Mouse (Mus musculus) testis, adult 2 months (tissue): ENCODE measurements at regions not wholly inside any gene's neighbourhood (a gene's known extent, or its start where the extent isn't known, plus 50 kb on each side); places are given as distances from the start of the nearest gene placed in this dataset.

ENCODE experiments used
- CTCF ChIP-seq: fragments of 200-500 bp; IDR thresholded peaks from 2 replicates; pipeline ENCODE4 v1.5.1; 2012; ENCODE audit warnings: low read depth, mild to moderate bottlenecking, inconsistent platforms, low read length, moderate library complexity; ENCODE audit not compliant: control insufficient read depth, insufficient read depth, insufficient replicate concordance
- POLR2A ChIP-seq: fragments of 200-500 bp; IDR thresholded peaks from 2 replicates; pipeline ENCODE4 v1.6.1; 2012; ENCODE audit warnings: low read depth, mild to moderate bottlenecking, inconsistent platforms, low read length, moderate library complexity; ENCODE audit not compliant: control insufficient read depth

DNA sequence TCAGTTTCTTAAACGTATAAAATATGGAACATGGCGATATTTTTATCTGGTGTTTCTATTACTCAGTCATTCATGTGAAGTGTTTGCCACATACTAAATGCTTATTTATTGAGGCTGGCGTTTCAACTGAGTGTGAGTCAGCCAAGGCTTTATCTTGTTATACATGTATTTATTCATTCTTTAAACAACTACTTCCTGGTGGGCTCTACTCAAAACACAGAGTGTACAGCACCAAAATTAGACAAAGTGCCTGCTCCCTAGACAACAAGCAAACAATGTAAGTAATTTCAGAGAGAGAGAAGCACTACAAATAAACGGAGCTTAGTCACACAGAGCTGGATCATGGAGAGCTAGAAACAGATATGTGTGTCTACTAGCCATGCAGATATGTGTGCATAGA is 159.5 kb downstream of the Car8 start:
- TF ChIP-seq CTCF = no peak
- no peak for TF ChIP-seq POLR2A
